Mouse (Mus musculus): Measurements from ENCODE around the gene Acads.
"Not testable (repeated sequence)": the region's sequence is repeated elsewhere in the genome, so short reads cannot be mapped to it uniquely, and the experiment has no call there.

Gene Acads

GRCm38 (mm10) chr5:115149675-115150459 lies 30.7 kb upstream of the Acads start:
- DNase-seq (ENCODE audit: low spot score) = no peak

GRCm38 (mm10) chr5:115148872-115149271 lies 29.7 kb upstream of the Acads start:
- not testable (repeated sequence) for DNase-seq (ENCODE audit: low spot score)

GRCm38 (mm10) chr5:115148378-115148777 lies 29.2 kb upstream of the Acads start:
- no peak for DNase-seq (ENCODE audit: low spot score)

DNA sequence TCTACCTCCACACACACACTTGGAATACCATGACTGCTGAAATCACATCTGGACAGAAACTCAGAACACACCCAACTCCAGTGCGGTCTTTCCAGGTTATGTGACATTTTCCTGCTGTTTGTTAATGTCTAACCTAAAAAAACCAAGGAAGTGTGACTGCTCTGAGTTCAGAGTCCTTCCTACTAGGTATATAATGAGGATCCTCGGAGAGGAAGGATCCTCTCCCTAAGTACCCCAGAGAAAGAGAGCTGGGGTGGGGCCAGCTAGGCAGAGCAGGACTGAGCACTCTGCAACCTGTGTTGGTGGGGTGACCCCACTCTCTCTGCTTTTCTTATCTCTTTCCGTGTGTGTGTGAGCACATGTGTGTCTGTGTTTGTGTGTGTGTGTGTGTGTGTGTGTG lies 28.2 kb upstream of the Acads start:
- DNase-seq (ENCODE audit: low spot score) = no peak

DNA sequence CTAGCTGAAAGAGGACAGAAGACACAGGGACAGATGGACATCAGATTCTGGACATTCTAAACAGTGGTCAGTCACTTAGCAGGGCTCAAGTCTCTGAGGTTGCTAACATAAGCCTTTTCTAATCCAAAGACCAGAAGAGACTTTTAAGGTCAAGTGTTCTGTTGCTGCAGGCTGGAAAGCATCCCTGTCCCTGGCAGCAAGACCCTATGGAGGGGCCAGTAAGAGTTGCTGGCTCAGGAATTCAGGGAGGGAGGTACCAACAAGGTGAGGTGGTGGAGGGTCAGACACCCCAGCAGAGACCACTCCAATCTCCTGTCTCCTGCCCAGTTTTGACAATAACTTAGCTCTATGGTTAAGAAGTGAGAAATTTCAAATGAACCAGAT lies 27.6 kb upstream of the Acads start:
- no peak for DNase-seq (ENCODE audit: low spot score)

- no peak for DNase-seq (ENCODE audit: low spot score)
Observed at GRCm38 (mm10) chr5:115145976-115146746, 27.0 kb upstream of the Acads start.

- no peak for DNase-seq (ENCODE audit: low spot score)
Observed at GRCm38 (mm10) chr5:115145253-115145968, 26.3 kb upstream of the Acads start.

- no peak for DNase-seq (ENCODE audit: low spot score)
Observed at GRCm38 (mm10) chr5:115144471-115144870, 25.3 kb upstream of the Acads start.

DNA sequence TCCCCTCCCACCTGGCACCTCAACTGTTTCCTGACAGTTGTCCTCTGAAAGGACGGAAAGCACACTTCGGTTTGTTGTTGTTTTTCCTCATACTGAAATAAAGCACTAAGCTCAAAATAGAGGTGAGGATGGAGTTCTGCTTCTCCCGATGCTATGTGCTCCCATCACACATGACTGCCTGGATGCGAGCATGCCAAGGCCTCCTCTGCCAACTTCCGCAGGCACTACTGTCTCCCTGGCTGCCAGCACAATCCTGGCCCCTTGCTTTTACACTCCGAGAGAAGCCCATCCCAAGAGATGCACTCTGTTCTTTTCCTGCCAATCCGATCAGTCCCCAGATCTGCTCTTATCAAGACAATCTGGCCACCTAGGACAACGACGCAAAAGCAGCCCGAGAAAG lies 24.4 kb upstream of the Acads start:
- no peak for DNase-seq (ENCODE audit: low spot score)

GRCm38 (mm10) chr5:115142166-115142697 lies 23.1 kb upstream of the Acads start:
- no peak for DNase-seq (ENCODE audit: low spot score)

- DNase-seq (ENCODE audit: low spot score) = no peak
Observed at GRCm38 (mm10) chr5:115140726-115141125, 21.6 kb upstream of the Acads start.

DNA sequence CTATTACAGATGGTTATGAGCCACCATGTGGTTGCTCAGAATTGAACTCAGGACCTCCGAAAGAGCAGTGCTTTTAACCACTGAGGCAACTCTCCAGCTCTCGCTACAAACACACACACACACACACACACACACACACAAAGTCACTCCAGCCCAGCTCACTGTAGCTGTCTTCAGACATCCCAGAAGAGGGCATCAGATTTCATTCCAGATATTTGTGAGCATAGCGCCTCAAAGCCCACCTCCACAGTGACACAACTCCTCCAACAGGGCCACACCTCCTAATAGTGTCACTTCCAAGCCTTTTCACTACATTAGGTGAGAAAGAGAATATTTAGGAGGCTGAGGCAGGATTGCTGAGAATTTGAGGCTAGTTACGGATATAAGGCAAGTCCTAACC lies 20.0 kb upstream of the Acads start:
- no peak for DNase-seq (ENCODE audit: low spot score)

GRCm38 (mm10) chr5:115134234-115135165 lies 15.4 kb upstream of the Acads start, which contains the start of gene Unc119b:
Unc119b (minus strand) TSS chr5:115134975.
- DNase-seq (ENCODE audit: low spot score) = peak; percentile 90

DNA sequence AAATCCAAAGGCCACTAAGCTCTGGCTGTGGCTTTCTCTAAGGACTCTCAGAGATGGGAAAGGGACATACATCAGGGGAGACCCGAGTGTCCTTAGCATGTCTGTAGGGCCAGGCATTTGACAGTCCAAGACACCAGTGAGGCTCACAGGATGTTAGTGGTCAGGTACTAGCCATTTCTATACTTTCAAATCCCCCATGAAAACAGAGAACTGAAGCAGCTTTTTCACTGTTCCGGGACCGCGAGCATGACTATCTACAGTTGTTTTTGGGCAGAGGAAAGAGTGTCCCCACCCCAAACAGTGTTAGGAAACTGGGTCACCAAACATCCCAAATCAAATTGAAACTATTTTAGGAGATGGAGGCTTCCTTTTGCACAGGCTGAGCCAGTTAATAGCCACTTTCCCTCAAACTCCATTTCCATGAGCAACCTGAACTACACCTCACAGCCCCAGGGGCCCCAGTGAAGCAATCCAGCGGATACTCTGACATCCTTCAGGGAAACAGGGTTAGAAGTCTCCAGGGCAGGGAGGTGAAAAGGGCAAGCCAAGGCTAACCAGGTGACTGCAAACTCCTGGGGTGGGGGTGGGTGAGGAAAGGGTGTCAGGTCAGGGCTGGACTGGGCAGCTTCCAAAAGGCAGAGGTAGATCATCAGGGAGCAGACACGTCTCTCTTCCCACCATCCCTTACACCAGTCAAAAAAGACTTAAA lies 14.4 kb upstream of the Acads start:
- DNase-seq (ENCODE audit: low spot score) = no peak

- DNase-seq (ENCODE audit: low spot score) = no peak
Observed at GRCm38 (mm10) chr5:115132465-115132864, 13.3 kb upstream of the Acads start.

DNA sequence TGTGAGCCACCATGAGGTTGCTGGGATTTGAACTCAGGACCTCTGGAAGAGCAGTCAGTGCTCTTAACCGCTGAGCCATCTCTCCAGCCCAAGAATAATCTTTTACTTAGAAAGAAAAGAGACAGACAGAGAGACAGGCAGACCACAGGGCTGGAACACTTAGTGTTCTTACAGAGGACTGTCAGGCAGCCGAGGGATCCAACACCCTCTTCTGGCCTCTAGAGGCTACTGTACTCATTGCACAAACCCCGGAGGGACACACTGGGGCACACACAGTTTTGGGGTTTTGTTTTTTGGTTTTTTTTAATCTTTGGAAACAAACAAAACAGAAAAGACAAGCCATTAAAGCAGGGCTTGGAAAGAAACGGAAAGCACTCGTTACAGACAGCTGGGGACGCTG lies 10.2 kb upstream of the Acads start:
- DNase-seq (ENCODE audit: low spot score) = no peak

DNA sequence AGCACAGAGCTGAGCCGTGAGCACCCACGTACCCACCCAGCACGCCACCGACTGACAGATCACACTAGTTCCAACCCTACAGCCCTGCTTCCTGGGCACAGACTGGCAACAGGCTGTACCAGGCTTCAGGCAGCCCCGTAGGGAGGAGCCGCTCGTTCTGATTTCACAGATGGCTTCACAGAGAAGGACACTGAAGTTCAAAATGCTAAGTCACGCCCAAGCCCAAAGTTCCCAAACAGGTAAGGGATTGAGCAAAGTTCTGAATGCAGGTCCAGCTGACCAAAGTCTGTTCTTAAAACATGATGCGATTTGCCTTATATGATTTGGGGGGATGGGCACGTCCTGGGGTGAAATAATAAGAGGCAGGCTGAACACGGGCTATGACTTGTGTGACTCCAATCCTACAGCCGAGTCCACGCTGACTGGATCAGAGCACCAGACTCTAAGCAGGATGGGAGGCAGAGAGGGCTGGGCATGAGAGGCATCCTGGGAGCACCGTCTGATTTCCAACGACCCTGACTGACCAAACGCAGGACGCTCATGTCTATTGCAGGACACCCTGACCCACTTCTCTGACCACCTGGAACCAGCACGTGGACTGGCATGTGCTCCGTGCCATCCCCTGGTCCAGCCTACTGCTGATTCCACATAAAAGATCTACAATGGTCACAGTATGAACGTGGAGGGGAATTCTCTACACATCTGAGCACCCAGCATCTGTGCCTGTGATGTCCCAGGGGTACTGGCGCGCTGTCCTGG lies 8.5 kb upstream of the Acads start:
- DNase-seq (ENCODE audit: low spot score) = no peak

GRCm38 (mm10) chr5:115126578-115127312 lies 7.6 kb upstream of the Acads start:
- no peak for DNase-seq (ENCODE audit: low spot score)

DNA sequence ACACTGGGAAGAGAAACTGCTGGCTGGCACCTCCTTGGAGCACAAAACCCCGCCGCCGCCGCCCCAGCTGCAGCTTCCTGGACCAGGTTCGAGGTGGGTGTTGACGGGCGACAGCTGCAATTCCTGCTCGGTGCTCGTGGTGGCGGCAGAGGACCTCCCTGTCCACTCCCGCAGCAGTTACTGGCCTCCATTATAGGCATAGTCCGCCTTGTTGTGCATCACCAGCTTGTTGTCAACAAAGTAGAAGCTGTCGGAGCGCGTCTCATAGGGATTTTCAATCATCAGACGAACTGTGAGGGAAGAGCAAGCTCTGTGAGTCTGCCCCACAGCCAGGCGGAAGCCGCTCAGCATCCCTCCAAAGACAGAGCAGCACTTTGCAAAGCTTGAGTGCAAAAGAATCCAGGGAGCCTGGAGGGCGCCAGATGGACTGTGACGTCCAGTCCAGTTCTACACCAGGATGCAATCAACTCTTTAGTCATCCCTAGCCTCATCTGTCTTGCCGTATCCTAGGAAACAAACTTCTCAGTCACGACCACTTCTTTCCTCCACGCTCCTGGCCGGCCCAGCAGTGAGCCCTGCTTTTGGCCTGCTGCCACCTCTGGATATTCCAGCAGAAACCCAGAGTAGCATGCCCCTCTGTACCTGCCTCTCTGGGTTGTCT lies 6.2 kb upstream of the Acads start:
- peak; percentile 82 for DNase-seq (ENCODE audit: low spot score)

All from ovary, postnatal 36 days (tissue).